Mouse (Mus musculus) embryonic facial prominence, embryonic 15.5 days (tissue): ENCODE measurements at regions not wholly inside any gene's neighbourhood (a gene's known extent, or its start where the extent isn't known, plus 50 kb on each side); places are given as distances from the start of the nearest gene placed in this dataset.

Source experiments
- ATAC-seq: fragments of 200-750 bp; cut with Nextera tagmentation; 2 replicates; pipeline ENCODE4 v1.8.0; 2017; ENCODE audit warnings: low read depth, moderate TSS enrichment; ENCODE audit not compliant: insufficient number of reproducible peaks, low FRiP score, low TSS enrichment
- H3K27ac ChIP-seq: fragments of 300-500 bp; sonication (generic); replicated peaks from 2 replicates; pipeline ENCODE4 v1.5.1; 2015; ENCODE audit warnings: mild to moderate bottlenecking, inconsistent platforms
- H3K27me3 ChIP-seq: fragments of 300-500 bp; sonication (generic); 2 replicates; pipeline ENCODE4 v1.6.1; 2015; ENCODE audit warnings: inconsistent platforms
- H3K36me3 ChIP-seq: fragments of 300-500 bp; sonication (generic); 2 replicates; pipeline ENCODE4 v1.6.1; 2015; ENCODE audit warnings: mild to moderate bottlenecking, inconsistent platforms
- H3K4me1 ChIP-seq: fragments of 300-500 bp; sonication (generic); 2 replicates; pipeline ENCODE4 v1.6.1; 2015; ENCODE audit warnings: inconsistent platforms
- H3K4me2 ChIP-seq: fragments of 300-500 bp; sonication (generic); replicated peaks from 2 replicates; pipeline ENCODE4 v1.6.1; 2015; ENCODE audit warnings: mild to moderate bottlenecking, inconsistent platforms
- H3K4me3 ChIP-seq: fragments of 300-500 bp; sonication (generic); replicated peaks from 2 replicates; pipeline ENCODE4 v1.5.1; 2015; ENCODE audit warnings: mild to moderate bottlenecking, inconsistent platforms
- H3K9ac ChIP-seq: fragments of 300-500 bp; sonication (generic); 2 replicates; pipeline ENCODE4 v1.6.1; 2015; ENCODE audit warnings: inconsistent platforms
- H3K9me3 ChIP-seq: fragments of 300-500 bp; sonication (generic); replicated peaks from 2 replicates; pipeline ENCODE4 v1.6.1; 2016; ENCODE audit warnings: inconsistent platforms
- WGBS: fragments of 180-500 bp; shearing (Covaris S2); methylation state at CpG from one replicate; pipeline ENCODE4 v1.1.7; 2015; 5-methylcytosine and 5-hydroxymethylcytosine counted together

GRCm38 (mm10) chr8:35996330-35997077 is 230.9 kb downstream of the Gm19410 start:
- H3K9ac ChIP-seq, result no peak overlapping the region
- H3K4me3 ChIP-seq, result no peak overlapping the region
- WGBS, result 58% methylated on average over 6 of the region's 6 CpGs
- no peak overlapping the region for H3K4me2 ChIP-seq
- no peaks in the 10 kb centered on the region for H3K27me3 ChIP-seq
- no peaks in the 10 kb centered on the region for H3K36me3 ChIP-seq
- no peak overlapping the region for H3K27ac ChIP-seq
- H3K4me1 ChIP-seq, result no peaks in the 10 kb centered on the region
- H3K9me3 ChIP-seq, result no peaks in the 10 kb centered on the region
- ATAC-seq, result no peak

DNA sequence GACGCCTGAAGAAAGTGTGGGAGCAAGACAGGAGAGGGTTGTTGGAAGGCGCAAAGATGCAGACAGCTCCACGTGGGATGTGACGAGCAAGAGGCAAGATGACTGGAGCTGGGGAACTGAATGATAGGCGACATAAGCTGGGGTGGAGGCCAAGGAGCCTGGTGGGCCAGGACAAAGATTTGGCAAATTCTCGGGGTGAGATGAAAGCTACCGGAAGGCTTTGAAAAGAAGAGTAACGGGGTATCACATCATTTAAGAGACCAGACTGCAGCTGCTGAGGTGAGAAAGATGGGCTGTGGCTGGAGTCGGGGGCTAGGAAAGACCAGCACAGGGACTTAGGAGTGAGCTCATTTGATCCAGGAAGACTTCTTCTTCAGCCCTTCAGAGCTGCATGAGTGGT is 234.0 kb downstream of the Gm19410 start:
- H3K4me2 ChIP-seq, result no peak overlapping the region
- no peak overlapping the region for H3K4me3 ChIP-seq
- no peaks in the 10 kb centered on the region for H3K27me3 ChIP-seq
- no peaks in the 10 kb centered on the region for H3K4me1 ChIP-seq
- H3K36me3 ChIP-seq, result no peaks in the 10 kb centered on the region
- ATAC-seq, result no peak
- no peaks in the 10 kb centered on the region for H3K9me3 ChIP-seq
- no peak overlapping the region for H3K27ac ChIP-seq
- no peak overlapping the region for H3K9ac ChIP-seq
- whole genome bisulfite sequencing, result 83% methylated on average over 9 of the region's 9 CpGs

- no peaks in the 10 kb centered on the region for H3K36me3 ChIP-seq
- no peak overlapping the region for H3K4me2 ChIP-seq
- no peak overlapping the region for H3K27ac ChIP-seq
- no peak for ATAC-seq
- H3K4me3 ChIP-seq, result no peak overlapping the region
- no peaks in the 10 kb centered on the region for H3K9me3 ChIP-seq
- no peaks in the 10 kb centered on the region for H3K4me1 ChIP-seq
- 71% methylated on average over 2 of the region's 2 CpGs for WGBS
- H3K27me3 ChIP-seq, result no peaks in the 10 kb centered on the region
- H3K9ac ChIP-seq, result no peak overlapping the region
Measured at GRCm38 (mm10) chr8:36004387-36004786, 238.8 kb downstream of the Gm19410 start.

GRCm38 (mm10) chr8:36005536-36005935 is 239.9 kb downstream of the Gm19410 start:
- no peaks in the 10 kb centered on the region for H3K4me1 ChIP-seq
- H3K36me3 ChIP-seq, result no peaks in the 10 kb centered on the region
- H3K9ac ChIP-seq, result no peak overlapping the region
- no peak overlapping the region for H3K27ac ChIP-seq
- H3K27me3 ChIP-seq, result no peaks in the 10 kb centered on the region
- no peaks in the 10 kb centered on the region for H3K9me3 ChIP-seq
- H3K4me2 ChIP-seq, result no peak overlapping the region
- no peak overlapping the region for H3K4me3 ChIP-seq
- ATAC-seq, result no peak
- WGBS, result 41% methylated on average over 3 of the region's 3 CpGs

DNA sequence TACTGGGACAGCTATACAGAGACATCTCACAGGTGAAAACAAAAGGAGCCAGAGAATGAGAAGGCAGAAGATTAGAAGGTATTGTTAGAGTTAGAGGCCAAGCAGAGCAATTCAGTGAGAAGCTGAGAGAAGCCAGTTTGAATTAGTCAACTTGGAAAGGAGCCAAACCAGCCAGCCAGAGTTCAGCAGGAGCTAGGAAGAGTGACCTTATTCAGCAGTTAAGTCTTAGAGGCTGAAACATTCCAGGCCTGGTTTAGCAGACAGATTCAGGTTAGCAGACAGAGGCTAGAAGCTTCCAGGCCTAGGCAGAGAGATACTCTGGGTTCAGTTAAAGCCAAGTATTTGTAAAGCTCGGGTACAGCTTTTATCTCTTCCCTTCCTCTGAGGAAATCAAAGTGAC is 242.1 kb downstream of the Gm19410 start:
- Histone ChIP-seq H3K4me1 (no peaks in the 10 kb centered on the region), H3K27me3 (no peaks in the 10 kb centered on the region), H3K4me3 (no peak overlapping the region), H3K27ac (no peak overlapping the region), H3K9ac (no peak overlapping the region), H3K9me3 (no peaks in the 10 kb centered on the region), H3K4me2 (no peak overlapping the region), H3K36me3 (no peaks in the 10 kb centered on the region)
- 91% methylated on average over 1 of the region's 1 CpGs for WGBS
- no peak for ATAC-seq

GRCm38 (mm10) chr8:36009565-36009964 is 244.0 kb downstream of the Gm19410 start:
- ATAC-seq, result no peak
- Histone ChIP-seq H3K27ac (no peak overlapping the region), H3K9ac (no peak overlapping the region), H3K4me1 (peaks cover 3% of the 10 kb centered on the region; the same call in 1 of the 2 replicates), H3K9me3 (no peaks in the 10 kb centered on the region), H3K4me3 (no peak overlapping the region), H3K36me3 (no peaks in the 10 kb centered on the region), H3K4me2 (no peak overlapping the region), H3K27me3 (no peaks in the 10 kb centered on the region)
- WGBS, result 52% methylated on average over 9 of the region's 9 CpGs

DNA sequence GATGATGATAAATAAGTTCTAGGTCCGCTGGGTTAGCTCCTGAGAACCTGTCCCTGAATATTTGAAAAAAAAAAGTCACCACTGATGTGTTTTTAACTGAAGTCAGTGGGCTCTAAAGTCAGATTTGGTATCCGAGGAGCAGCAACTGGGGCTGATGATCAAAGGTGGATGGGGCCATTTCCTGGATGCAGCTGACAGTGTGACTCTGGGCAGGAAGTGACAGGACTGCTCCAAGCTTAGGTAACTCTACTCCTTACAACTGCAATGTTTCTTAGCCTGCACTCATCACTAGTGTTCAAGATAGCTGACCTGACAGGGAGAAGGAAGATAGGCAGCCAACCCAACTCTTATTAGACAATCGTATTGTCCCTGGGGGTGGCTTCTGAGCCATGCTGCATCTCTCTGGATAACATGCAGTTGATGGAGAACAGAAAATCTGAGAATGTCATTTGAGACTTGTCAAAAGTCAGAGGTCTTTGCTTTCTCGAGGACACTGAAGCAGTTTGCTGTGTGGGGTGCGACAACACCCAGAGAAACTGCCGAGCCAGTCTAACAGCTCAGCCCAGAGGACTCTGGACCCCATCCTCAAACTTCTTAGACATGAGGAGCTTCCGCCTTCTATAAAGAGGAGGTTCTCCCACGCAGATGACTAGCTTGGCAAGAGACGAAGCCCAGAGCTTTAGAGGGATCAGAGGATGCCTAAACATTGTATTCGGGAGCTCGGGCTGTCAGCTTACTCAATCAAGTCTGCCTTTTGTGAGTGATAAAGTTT is 245.0 kb downstream of the Gm19410 start:
- Histone ChIP-seq H3K4me3 (no peak overlapping the region), H3K36me3 (no peaks in the 10 kb centered on the region), H3K27ac (no peak overlapping the region), H3K27me3 (no peaks in the 10 kb centered on the region), H3K4me1 (peaks cover 3% of the 10 kb centered on the region; the same call in 1 of the 2 replicates), H3K4me2 (no peak overlapping the region), H3K9me3 (no peaks in the 10 kb centered on the region), H3K9ac (no peak overlapping the region)
- 54% methylated on average over 11 of the region's 11 CpGs for WGBS
- no peak for ATAC-seq

GRCm38 (mm10) chr8:36014862-36015261 is 249.3 kb downstream of the Gm19410 start:
- Histone ChIP-seq H3K9me3 (no peaks in the 10 kb centered on the region), H3K27me3 (no peaks in the 10 kb centered on the region), H3K4me1 (peaks cover 5% of the 10 kb centered on the region; the same call in 1 of the 2 replicates), H3K4me3 (no peak overlapping the region), H3K36me3 (no peaks in the 10 kb centered on the region), H3K27ac (no peak overlapping the region), H3K4me2 (no peak overlapping the region), H3K9ac (no peak overlapping the region)
- peak; percentile 51; the same call in 1 of the 2 replicates for ATAC-seq
- WGBS, result 52% methylated on average over 8 of the region's 8 CpGs

DNA sequence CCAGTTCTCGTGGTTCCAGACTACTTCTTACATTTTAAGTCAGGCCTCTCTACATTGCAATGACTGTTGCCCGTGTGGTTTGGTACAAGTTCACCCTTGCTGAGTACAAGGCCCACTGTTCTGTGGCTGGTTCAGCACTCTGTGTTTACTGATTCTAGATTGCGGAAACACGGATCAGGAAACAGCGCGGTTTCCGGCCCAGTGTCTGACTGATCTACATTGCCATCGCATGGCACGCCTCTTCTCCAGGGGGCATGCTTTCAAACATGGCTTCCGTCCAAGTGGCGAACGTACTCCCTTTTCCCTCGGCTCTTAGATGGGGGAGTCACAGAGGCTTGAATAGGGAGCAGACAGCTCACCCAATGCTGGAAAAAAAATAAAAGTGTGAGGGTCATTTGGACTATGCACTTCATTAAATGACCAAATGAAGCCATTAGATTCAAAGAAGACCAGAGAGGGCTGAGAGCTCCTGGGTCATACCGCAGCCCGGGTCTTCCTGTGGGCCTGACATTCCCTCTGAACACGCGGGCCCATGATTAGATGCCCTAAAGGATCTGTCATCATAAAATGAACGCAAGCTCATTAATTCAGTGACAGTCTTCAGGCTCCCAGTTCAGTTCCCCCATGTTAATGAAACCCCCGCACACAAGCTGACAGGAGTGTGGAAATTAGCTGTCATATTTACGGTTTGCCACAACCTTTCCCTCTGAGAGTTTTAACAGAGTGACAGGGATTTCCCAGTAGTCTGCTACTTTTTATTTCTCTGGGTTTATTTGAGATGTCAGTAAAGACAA is 250.9 kb downstream of the Gm19410 start:
- no peaks in the 10 kb centered on the region for H3K36me3 ChIP-seq
- peaks cover 5% of the 10 kb centered on the region; the same call in 1 of the 2 replicates for H3K4me1 ChIP-seq
- H3K4me2 ChIP-seq, result no peak overlapping the region
- 78% methylated on average over 20 of the region's 20 CpGs for WGBS
- H3K9ac ChIP-seq, result no peak overlapping the region
- no peaks in the 10 kb centered on the region for H3K9me3 ChIP-seq
- no peaks in the 10 kb centered on the region for H3K27me3 ChIP-seq
- no peak overlapping the region for H3K4me3 ChIP-seq
- no peak overlapping the region for H3K27ac ChIP-seq
- no peak for ATAC-seq

- Histone ChIP-seq H3K4me2 (no peak overlapping the region), H3K4me3 (no peak overlapping the region), H3K4me1 (0 out of 2 replicates have a peak, but pooled peaks cover 3% of the 10 kb centered on the region), H3K9ac (no peak overlapping the region), H3K9me3 (no peaks in the 10 kb centered on the region), H3K36me3 (no peaks in the 10 kb centered on the region), H3K27me3 (no peaks in the 10 kb centered on the region), H3K27ac (no peak overlapping the region)
- 78% methylated on average over 15 of the region's 15 CpGs for WGBS
- ATAC-seq, result no peak
Measured at GRCm38 (mm10) chr8:36018993-36019753, 253.6 kb downstream of the Gm19410 start.
